Mouse (Mus musculus) T-helper 2 cell (primary cell): ENCODE measurements around the gene Cst7.
"Not testable (repeated sequence)": the region's sequence is repeated elsewhere in the genome, so short reads cannot be mapped to it uniquely, and the experiment has no call there.

Experiments used
- in situ Hi-C: fragments of 300-600 bp; cut with MboI, MseI; formaldehyde crosslinking; loops from one replicate; pipeline ENCODE4 v1.15.1; 2025; ENCODE audit warnings: high pct_unique_total_duplicates

The Cst7 gene

DNA sequence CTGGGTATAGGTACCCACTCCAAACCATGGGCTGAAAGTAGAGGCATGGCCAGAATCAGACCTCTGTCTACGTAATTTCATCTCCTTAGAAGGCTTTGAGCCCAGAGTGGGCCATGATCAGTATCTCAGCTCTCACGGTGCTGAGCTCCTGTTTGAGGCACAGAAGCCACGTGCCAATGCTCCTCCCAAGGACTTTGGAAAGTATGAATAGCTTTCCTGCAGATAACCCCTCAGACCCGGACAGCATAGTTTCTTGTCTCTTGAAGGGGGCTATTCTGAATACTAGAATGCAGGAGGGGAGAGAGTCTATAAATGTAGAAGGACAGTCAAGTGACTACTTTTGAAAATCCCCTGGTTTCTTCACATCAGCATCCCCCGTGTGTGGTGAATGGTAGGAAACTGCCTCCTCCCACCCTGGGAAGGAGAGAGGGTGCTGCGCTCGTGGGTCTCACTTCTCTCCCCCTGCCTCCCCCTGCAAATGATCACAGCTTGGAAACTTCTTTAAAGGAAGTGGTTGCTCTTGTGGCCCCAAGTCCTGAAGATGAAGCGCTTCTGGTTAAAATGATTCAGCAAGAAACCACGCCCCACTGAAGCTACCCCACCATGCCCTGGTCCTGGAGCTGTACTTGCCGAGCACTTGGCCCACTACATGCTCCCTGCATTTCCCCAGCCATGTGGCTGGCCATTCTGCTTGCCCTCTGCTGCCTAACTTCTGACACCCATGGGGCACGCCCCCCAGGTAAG, at the start of gene Cst7:
Gene Cst7 (plus strand): TSS at position 569 of the 744 bp plus-strand sequence.
- in situ Hi-C loops, result loop anchor here (5.0 kb wide), 2 partner anchors 37 to 102 kb away; partner anchors contain the start of gene Apmap

DNA sequence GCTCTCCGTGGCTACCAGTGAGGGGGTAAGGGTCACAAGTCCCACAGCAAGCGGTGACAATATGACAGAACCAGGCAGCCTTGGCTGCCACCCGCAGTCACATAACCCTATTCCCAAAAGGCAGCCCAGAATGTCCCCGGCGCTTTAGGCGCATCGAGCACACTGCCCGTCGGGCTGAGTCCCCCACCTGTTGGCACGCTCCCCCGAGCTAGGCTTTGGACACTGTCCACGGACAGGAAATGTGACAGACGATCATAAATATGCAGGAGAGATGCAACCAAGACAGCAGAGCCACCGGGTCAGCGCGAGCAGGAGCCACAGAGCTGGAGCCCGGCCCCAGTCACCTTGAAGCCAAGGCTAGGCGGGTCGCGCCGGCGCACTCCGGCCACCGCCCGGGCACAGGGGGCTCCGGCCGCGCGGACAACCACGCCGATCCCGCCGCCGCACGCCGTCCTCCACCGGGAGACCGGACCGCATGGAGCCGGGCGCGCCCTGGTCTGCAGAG, 44.5 kb upstream of the Cst7 start:
- in situ Hi-C loops, result no loop called here

DNA sequence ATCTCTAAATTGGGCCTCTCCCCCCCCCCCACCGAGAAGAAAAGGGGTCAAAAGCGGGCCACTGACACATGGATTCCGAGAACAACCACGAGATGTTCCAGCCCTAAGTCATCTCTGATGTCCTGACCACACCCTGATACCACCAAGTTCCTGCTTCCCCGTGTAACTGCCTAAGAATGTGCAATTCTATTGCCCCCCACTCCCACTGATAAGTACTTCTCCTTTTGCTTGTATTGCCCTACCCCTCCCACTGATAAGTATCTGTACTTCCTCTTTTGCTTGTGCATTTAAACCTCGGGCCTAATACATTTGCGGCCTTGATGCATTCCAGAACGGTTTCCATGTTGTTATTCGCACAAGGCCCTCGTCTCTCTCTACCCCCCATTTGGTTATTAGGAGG, 20.6 kb upstream of the Cst7 start:
- in situ Hi-C loops, result not testable (repeated sequence)

DNA sequence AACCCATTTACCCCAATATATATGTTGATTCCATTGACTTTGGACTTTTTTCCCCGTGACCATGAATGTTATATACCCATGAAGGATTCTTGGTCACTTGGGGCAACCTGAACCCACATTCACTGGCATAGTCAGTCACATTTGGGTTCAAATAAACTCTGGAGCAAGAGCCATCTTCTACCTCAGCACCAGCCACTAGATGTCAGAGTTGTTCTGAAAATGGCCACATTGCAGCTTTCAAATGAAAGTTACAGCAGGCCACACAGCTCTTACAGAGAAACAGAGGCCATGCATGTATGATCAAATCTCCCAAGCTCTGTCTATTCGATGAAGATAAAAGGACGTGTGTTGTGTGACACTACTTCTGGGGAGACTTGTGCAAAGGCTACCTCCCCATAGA, 11.6 kb upstream of the Cst7 start:
- in situ Hi-C loops, result no loop called here

DNA sequence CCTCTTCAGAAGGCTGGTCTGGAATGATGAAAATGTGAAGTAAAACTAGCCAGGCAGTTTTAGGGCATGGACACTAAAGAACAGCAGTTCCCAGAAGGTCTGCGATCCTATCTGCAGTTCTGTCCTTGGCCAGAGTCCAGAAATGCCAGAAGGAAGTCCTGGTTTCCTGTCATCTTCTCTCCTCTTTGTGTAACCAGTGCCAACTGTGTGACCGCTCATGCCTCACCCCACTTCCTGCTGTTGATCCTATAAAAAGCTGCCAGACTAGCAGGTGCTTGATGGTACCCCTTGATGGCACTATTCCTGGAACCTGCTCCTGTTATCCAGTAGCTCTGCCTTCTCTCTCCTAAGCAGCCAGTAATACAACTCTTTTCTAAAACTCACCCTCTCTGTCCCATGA, 3.2 kb upstream of the Cst7 start:
- in situ Hi-C loops, result no loop called here

DNA sequence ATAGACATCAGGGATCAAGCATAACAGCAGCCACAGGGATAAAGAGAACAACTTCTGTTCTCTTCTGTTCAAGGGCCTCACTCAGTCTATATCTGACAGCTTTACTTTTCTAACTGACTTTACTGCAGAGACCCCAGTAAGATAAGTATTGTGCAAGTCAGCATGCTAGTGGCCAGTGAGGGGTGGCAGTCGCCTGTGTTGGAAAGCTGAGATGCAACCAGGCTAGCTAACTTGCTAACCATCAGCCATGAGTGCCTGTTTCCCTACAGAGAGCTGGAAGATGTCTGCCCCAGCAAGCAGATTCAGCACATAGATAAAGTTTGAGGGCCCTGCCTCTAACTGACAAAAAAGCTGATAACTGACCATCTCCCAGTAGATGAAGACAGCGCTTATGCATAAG, 546 bp downstream of the Cst7 start:
- in situ Hi-C loops, result loop anchor here (5.0 kb wide), 2 partner anchors 37 to 102 kb away; partner anchors contain the start of gene Apmap

DNA sequence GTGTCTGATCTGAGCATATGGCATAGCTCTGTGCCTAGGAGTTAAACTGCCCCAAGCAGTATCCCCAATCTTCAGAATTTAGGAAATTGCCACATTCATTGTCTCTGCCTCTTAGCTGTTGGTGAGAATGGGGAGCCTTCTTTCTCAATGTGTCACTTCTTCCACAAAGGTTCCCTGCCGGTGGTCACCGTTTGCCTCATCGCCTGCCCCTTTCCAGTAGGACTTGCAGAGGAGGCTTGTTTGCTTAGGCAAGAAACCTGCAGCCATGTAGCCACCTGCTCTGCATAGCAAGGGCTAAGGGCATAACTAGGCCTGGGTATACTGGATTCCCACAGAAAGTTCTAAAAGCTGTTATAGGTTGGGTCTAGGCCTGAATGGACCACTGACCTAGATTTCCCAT, 2.2 kb downstream of the Cst7 start:
- in situ Hi-C loops, result loop anchor here (5.0 kb wide), 2 partner anchors 35 to 100 kb away; partner anchors contain the start of gene Apmap

DNA sequence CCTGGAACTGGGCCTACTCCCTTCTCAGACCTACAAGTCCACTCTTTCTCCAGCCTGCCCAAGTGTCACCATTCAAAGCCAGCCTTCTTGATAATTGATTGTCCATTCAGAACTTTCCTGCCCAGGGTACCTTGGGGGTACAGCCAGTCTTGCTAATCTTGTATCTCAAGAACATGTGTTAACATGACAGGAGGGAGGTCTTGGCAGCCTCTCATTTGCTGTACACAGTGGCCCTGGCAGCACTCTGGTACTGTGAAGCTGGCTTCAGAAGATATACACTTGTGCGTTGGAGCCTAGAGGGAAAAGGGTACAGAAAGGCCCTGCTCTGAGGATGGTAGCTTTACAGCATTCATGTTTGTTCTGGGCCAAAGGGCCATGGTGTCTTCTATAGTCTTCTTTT, 6.0 kb downstream of the Cst7 start:
- in situ Hi-C loops, result no loop called here

DNA sequence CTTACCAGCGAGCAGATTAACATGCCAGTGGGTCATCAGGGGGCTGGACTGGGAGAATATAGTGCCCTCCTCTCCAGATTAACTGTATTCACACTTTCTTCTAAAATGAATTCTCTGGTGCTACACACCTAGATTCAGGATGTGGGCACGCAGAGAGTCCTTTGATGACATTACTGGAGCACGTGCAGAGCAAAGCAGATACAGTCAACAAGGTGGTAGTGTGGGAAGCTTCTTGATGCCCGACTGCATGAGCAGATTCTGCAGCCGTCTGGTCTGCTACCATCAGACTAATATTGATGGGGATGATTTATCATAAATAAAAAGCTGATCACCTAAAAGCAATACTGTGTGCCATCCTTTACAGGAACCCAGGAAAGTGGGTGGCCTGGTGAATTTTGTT, 8.4 kb downstream of the Cst7 start:
- in situ Hi-C loops, result no loop called here

DNA sequence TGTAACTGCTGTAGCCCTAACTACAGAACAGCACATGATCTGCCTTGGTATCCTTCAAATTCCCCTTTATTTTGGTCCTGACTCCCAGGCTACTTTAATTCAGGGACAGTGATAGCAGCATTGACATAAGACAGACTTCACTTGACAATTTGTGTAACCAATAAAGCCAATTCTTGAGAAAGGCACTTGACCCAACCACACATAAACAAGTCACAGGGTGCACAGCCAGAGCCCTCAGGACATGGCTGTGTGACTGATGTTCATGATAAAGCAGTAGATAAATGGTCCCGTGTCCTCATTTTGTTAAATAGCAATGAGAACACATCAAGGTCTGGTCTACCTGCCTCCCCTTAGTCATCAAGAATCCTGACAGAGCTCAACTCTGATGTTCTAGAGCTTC, 9.4 kb downstream of the Cst7 start:
- in situ Hi-C loops, result no loop called here

DNA sequence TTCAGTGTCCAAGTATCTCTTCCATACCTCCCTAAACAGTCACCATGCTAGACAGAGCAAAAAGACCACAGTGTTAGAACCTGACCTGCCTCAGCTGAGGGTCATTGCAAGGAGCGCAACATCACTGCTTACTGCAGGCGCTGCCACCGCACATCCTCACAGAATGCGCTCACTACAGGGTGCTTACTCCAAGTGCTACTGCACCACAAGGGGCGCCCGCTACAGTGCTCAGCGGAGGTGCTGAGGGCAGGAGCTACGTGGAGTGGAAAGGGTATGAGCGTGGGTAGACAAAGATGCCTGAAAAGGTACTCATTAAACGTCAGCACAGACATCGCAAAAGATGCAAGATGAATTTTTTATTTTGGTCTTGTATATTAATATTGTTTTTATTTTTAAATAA, 18.9 kb downstream of the Cst7 start:
- in situ Hi-C loops, result no loop called here

DNA sequence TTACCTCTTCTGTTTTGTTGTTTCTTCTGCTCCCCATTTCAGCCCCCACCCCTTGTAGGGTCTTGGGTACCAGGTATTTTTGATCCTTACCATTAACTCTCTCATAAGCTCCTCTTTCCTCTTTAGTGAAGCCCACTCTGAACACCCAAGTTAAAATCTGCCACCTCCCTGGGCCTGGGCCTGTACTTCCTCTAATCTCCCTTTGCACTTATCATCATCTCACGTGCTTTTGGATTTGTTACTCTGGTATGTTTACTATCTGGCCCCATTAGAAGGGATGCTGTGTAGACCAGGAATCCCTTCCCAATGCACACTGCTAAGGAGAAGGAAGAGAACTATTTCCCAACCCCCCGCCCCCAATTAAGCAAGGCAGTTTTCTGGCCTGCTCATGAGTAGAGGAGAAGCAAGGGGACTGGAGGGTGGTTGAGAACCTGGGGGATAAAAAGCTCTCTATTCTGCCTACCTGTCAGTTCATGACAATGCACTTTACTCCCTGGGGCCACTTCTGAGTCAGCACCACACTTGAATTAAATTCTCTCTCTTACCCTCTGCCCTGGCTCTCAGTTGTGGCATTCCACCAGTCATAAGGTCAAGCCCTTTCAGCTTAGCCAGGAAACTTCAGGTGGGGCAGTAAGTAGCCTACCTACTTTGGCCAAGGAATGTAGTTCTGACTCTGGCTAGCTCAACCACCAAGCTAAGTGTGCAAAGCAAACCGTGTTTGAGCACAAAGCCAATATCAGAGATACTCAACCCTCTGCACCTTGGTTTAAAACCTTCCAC, 25.4 kb downstream of the Cst7 start:
- in situ Hi-C loops, result no loop called here

DNA sequence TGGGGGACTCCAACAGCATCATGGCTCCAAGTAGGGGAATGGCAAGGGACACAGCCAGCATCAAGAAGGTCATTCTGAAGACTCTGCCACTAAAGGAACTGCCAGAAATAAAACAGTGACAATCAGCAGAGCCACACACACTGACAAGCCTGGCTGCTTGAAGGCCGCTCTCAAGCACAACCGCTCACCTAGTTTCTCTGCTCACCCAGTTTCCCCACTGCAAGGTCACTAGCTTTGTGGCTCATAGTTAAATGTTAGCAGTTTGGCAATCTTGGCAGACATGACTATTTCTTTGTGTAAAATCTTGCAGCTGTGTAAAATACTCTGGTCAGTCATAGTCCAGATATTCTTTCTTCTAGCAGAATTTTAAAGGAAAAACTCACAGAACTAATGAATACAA, 30.0 kb downstream of the Cst7 start:
- in situ Hi-C loops, result no loop called here

DNA sequence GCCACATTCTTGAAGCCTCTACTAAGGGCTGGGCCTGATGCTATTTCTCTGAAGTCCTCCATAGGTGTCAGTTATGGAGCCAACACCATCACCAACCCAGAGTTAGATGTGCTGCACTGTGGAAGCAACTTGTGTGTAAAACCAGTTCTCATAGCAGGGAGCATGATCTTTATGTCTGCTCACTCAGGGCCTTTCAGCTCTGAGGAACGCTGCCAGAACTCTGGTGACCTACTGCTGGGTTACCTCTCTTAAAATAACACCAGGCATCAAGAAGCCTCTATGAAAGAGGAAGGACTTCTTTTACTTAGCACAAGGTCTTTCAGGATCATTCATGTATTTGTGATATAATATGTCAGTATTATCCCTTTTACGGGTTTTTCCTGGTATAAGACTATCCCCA, 32.0 kb downstream of the Cst7 start:
- in situ Hi-C loops, result no loop called here

DNA sequence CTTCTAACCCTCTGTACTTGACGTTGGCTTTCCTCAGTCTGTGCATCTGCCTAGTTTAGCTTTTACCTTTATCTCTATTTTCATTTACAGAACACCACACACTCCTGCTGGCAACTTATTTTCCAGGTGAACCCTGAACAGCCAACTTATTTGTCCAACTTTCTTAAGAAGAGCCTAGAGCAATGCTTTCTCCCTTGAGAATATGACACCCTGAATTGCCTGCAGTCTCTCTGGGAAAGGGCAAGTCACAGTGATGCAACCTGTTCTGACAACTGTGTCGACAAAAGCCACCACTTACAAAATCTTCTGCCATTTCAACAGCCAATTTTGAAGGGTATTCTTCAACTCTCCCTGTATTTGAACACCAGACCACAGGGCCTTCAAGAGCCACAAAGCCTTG, 34.6 kb downstream of the Cst7 start:
- in situ Hi-C loops, result loop anchor here (5.0 kb wide), 1 partner anchor 33 kb away; the partner anchor contains the start of gene Cst7

DNA sequence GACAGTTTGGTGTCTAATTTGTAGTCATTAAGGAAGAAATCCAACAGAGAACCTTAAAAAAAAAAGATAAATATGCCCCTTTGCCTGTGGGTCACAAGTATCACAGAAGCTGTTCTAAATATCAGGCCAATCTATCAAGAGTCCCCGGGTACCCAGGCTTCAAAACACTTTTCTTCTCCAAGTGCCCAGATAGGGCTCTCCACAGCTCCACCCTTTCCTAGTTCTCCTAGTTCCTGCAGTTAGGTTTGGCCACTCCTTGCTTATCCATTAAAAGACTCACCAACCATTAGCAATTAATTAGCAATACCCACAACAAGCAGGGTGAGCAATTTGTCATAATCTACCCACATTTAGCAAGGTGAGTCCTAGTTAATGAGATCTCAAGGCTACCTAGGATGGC, 36.9 kb downstream of the Cst7 start:
- in situ Hi-C loops, result loop anchor here (5.0 kb wide), 1 partner anchor 35 kb away; the partner anchor contains the start of gene Cst7

DNA sequence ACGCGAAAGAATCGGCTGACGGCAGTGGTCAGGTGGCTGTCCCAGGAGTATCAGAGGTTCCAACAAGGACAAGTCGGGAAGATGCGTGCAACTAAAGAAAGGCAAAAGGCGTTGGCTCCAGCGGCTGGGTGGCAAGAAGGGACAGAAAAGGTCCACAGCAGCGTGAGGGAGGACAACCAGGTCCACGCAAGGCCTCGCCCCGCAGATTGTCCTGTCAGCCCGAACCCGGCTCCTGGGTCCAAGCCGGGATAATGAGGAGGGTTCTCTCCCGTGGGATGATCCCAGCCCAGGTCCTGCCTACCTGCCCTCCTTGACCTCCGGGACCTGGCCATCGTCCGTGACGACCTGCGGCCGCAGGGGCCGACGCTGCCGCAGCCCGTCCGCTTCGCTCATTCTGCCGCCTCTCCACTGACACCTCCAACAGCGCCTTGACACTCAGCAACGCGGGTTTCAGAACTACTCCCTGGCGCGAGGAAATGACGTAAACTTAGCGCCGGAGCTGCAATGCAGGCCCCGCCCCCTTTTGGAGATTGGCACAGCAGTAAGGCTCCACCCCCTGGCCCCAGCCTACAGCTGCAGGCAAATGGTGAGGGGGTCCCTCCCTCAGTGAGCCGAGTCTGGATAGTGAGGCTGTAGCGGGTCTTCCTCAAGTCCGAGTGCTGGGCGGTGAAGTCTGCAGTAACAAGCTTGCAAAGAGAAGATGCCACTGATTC, 38.0 kb downstream of the Cst7 start, which contains the start of gene Apmap:
Gene Apmap (minus strand): TSS at position 481 of the 713 bp plus-strand sequence.
- in situ Hi-C loops, result loop anchor here (5.0 kb wide), 1 partner anchor 36 kb away; the partner anchor contains the start of gene Cst7

DNA sequence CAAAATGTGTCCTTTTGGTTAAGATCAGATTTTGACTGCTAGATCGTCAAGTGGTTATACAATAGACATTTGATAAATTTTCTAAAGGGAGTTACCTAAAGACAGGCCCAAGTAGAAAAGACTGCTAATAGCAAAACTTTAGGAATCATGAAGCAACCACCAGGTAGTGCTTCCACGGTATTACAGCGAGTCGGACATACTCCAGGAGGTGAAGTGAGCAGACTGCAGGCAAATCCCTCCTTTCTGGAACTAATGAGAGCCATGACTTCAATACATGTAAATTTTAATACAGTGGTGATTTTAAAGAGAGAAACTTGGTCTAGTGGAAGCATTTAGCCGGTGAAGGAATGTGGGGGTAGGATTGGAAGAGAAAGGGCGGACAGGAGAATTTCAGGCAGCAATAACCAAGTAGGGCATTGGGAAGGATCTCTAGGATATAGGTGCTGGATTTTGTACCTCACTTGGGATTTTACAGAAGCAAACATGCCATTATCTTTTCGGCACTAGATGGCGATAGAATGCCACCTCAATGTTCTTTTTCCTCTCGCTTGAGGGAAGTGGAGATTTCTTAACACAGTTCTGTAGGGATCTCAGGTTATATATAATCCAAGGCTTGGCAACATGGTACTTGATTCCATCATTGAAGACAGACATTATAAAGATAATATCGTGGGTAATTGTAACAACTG, 38.8 kb downstream of the Cst7 start:
- in situ Hi-C loops, result loop anchor here (5.0 kb wide), 1 partner anchor 37 kb away; the partner anchor contains the start of gene Cst7

DNA sequence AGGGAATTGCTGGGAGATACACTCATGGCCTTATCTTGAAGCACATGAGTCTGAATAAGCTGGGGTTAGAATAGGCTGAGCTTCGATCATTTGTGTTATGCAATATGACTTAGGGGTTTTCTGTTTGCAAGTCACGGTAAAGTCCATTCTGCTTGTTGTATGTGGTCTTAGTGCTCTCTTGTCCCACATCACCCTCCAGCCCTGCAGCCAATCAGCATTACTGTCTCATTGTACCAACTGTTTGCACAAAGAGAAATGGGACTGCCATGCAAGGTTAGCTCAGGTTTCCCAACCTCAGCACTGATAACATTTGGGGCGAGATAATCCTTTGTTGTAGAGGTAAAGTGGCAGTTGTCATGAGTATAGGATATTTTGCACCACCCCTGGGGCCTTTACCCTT, 39.9 kb downstream of the Cst7 start:
- in situ Hi-C loops, result loop anchor here (5.0 kb wide), 1 partner anchor 62 kb away; no protein-coding TSS in a partner anchor

DNA sequence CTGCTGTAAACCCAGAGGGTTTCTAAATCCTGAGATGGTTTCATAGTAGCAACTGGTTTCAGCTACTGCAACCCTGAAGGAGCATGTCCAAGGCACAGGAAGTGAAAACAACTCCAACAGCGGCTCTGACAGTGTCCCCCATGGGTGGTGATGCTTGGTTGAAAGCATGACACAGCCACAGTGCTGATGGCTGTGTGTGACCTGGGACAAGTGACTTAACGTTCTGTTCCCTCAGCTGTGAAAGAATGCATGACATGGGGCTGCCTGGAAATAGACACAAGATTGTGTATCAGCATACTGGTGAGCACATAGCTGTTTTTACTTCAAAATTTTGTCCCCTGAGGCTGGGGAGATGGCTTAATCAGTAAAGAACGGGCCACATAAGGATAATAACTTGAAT, 51.5 kb downstream of the Cst7 start:
- in situ Hi-C loops, result no loop called here

DNA sequence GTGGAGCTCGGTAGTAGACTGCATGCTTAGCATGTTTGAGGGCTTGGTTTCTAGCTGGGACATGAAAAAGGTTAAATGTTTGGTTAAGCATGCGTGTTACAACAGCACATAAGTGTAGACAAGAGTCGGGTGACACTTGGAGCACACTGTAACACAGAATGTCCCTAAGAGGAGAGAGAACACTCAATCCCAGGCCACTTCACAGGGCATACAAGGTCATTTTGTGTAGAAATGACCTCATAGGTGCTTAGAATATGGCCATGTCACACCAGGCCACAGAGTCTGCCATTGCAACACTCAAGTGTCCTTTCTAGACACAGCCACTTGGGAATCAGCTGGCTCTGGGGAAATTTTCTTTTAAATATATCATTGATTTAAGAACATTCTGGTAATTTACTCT, 53.7 kb downstream of the Cst7 start:
- in situ Hi-C loops, result no loop called here
